Mouse (Mus musculus) neutrophil, adult 59 days (primary cell): ENCODE results near the gene Il17ra. TPM values are rescaled to one million over a fixed set of nuclear protein-coding genes. Genes with fewer than 3 reads are reported as not detected.

Experiments
- total RNA-seq, 2 experiments: library from RNA; stranded (reverse); gene quantifications; 1 replicate in 1 of 2; 2 replicates in 1 of 2; pipeline ENCODE4 v1.2.4; 2023

Il17ra gene
- 100 to 1,000 TPM; 318 to 349 TPM for total RNA-seq

DNA sequence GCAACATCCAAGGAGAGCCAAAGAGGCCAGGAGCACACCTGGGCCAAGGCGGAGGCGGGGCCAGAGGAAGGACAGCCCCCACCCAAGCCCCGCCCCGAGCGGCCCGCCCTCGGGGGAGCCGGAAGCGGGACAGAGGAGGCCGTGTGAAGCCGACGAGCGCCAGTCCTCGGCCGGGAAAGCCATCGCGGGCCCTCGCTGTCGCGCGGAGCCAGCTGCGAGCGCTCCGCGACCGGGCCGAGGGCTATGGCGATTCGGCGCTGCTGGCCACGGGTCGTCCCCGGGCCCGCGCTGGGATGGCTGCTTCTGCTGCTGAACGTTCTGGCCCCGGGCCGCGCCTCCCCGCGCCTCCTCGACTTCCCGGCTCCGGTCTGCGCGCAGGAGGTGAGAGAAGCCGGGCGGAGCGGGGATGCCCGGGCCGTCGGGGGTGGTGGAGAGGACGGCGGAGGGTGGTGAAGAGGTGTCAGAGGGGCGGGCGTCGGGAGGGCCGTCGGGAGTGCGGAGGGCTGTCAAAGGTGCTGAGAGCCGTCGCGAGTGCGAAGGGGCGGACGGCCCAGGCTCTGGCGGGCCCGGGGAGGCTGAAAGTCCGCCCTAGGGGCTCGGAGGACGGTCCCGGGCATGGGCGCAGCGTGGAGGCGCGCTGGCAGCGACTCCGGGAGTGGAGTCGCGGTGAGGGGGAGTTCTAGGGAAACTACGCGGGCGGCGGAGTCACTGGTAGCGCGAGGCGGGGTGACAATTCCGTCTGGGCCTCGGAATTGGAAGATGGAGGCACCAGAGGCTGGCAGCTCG is at the start of gene Il17ra:
TSS of gene Il17ra (plus strand) at position 162 of the 786 bp plus-strand sequence.

GRCm38 (mm10) chr6:120493374-120494181 is 30.5 kb downstream of the Il17ra start, which contains the start of gene Tmem121b:
Gene Tmem121b (minus strand): TSS chr6:120493807.

DNA sequence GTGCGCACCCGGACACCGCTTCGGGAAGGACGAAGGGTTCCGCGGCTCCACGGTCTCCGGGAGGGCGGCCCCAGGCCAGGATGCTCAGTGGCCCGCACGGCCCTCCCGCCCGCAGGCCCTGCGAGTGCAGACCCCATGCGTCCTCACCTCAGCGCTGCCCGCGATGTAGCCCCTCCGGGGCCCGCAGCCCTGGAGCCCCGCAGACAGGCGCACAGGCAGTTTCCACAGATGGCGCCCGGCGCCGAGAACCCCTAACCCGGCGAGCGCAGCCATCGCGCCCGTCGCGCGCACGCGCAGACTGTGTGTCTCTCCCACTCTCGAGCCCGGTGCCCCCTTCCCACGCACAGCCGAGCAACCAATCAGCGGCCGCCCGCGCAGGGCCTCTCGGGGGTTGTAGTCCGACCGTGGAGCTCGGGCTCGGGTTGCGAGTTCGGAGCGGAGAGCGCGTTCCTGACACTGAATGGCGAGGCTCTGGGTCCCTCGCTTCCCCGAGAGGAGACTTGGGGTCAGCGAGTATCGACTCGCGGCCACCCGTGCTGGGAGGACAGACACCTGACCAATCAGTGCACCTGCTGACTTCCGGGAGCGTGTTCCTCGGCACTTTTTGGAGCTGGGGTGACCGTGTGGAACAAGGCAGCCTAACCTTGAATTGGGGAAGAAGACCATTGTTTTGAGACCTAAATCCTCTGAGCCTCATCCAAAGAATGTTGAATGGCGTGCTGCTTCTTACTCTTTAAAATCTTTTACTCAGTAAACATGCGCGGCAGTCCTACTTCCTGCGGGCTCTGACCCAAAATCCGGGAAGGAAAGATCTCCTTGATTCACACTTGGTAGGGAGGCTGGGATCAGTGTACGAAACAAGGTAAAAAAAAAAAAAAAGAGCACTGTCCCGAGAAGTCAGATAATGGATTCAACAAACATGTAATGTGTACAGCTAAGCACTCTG is 68.2 kb downstream of the Il17ra start, which contains the start of gene Hdhd5:
TSS of gene Hdhd5 (minus strand) at position 300 of the 946 bp plus-strand sequence.

Other genes starting within 250 kb of the Il17ra start
- not detected for gene D330020A13Rik, start 168.9 kb upstream of the Il17ra start, total RNA-seq
- not detected for gene B4galnt3, start 168.7 kb upstream of the Il17ra start, total RNA-seq
- gene Kdm5a, start 99.1 kb upstream of the Il17ra start, total RNA-seq, result 10 to 100 TPM; 85.0 to 90.3 TPM
- 1 to 10 TPM; 8.2 to 9.5 TPM for gene Ccdc77, start 98.9 kb upstream of the Il17ra start, total RNA-seq
- under 1 TPM in 1 of 2 experiments, not detected in 1; 0.18 TPM for gene Tmem121b, start 30.6 kb downstream of the Il17ra start, total RNA-seq
- 1 to 10 TPM; 4.2 to 4.9 TPM for gene Hdhd5, start 68.1 kb downstream of the Il17ra start, total RNA-seq
- 10 to 100 TPM in 1 of 2 experiments, 1 to 10 TPM in 1; 4.2 to 10.2 TPM for gene Cecr2, start 203.1 kb downstream of the Il17ra start, total RNA-seq